Mouse (Mus musculus) heart, postnatal 25 days (tissue): ENCODE measurements at regions not wholly inside any gene's neighbourhood (a gene's known extent, or its start where the extent isn't known, plus 50 kb on each side); places are given as distances from the start of the nearest gene placed in this dataset.

Source experiments
- DNase-seq: peaks from one replicate; pipeline ENCODE4 v3.0.0; 2022; ENCODE audit warnings: low spot score
- intact Hi-C: fragments of 180-260 bp; cut with DNase I; formaldehyde crosslinking; loops from one replicate; pipeline ENCODE4 v1.15.1; 2025

- intact Hi-C loops, result no loop called here
- DNase-seq, result no peak
These were observed 57.1 kb upstream of the Mast4 start for GRCm38 (mm10) chr13:103391396-103391795.

GRCm38 (mm10) chr13:103390991-103391390 is 56.7 kb upstream of the Mast4 start:
- DNase-seq, result no peak
- intact Hi-C loops, result no loop called here

- no peak for DNase-seq
- intact Hi-C loops, result no loop called here
These were observed 52.7 kb upstream of the Mast4 start for GRCm38 (mm10) chr13:103386948-103387347.
